Mouse (Mus musculus) limb, embryonic 15.5 days (tissue): ENCODE measurements around the gene Kctd3. TPM values are rescaled to one million over a fixed set of nuclear protein-coding genes. Genes with fewer than 3 reads are reported as not detected.
"Not testable (repeated sequence)": the region's sequence is repeated elsewhere in the genome, so short reads cannot be mapped to it uniquely, and the experiment has no call there.

Experiments used
- ATAC-seq: fragments of 200-750 bp; cut with Nextera tagmentation; 2 replicates; pipeline ENCODE4 v1.8.0; 2017; ENCODE audit warnings: low read depth, moderate TSS enrichment; ENCODE audit not compliant: insufficient number of reproducible peaks, low FRiP score, low TSS enrichment
- H3K27ac ChIP-seq: fragments of 300-500 bp; sonication (generic); 2 replicates; pipeline ENCODE4 v1.5.1; 2015; ENCODE audit warnings: moderate library complexity, mild to moderate bottlenecking, inconsistent platforms
- H3K27me3 ChIP-seq: fragments of 300-500 bp; sonication (generic); 2 replicates; pipeline ENCODE4 v1.6.1; 2015; ENCODE audit warnings: inconsistent platforms
- H3K36me3 ChIP-seq: fragments of 300-500 bp; sonication (generic); 2 replicates; pipeline ENCODE4 v1.6.1; 2015; ENCODE audit warnings: inconsistent platforms
- H3K4me1 ChIP-seq: fragments of 300-500 bp; sonication (generic); 2 replicates; pipeline ENCODE4 v1.6.1; 2015; ENCODE audit warnings: inconsistent platforms
- H3K4me2 ChIP-seq: fragments of 300-500 bp; sonication (generic); 2 replicates; pipeline ENCODE4 v1.6.1; 2015; ENCODE audit warnings: mild to moderate bottlenecking, inconsistent platforms
- H3K4me3 ChIP-seq: fragments of 300-500 bp; sonication (generic); 2 replicates; pipeline ENCODE4 v1.5.1; 2015; ENCODE audit warnings: mild to moderate bottlenecking, inconsistent platforms
- H3K9ac ChIP-seq: fragments of 300-500 bp; sonication (generic); 2 replicates; pipeline ENCODE4 v1.6.1; 2015; ENCODE audit warnings: inconsistent platforms
- H3K9me3 ChIP-seq: fragments of 300-500 bp; sonication (generic); 2 replicates; pipeline ENCODE4 v1.6.1; 2016; ENCODE audit warnings: inconsistent platforms
- WGBS: fragments of 180-500 bp; shearing (Covaris S2); methylation state at CpG from one replicate; pipeline ENCODE4 v1.1.7; 2015; 5-methylcytosine and 5-hydroxymethylcytosine counted together
- polyA plus RNA-seq: library from polyadenylated mRNA; unstranded; fragments of >200 nt; fragmentation: Nextera tagmentation; extraction: Ambion mirVana; gene quantifications from 2 replicates; pipeline ENCODE4 v1.2.1, GENCODE M21; 2015

The Kctd3 gene
- polyA plus RNA-seq, 1 experiment from 2014 or later: 29.6 TPM

- H3K4me2 ChIP-seq: no peak overlapping the region
- no peaks in the 10 kb centered on the region for H3K9me3 ChIP-seq
- no peak overlapping the region for H3K27ac ChIP-seq
- no peaks in the 10 kb centered on the region for H3K36me3 ChIP-seq
- H3K9ac ChIP-seq: no peak overlapping the region
- no peaks in the 10 kb centered on the region for H3K27me3 ChIP-seq
- WGBS: 97% methylated on average over 5 of the region's 5 CpGs
- H3K4me3 ChIP-seq: no peak overlapping the region
- no peaks in the 10 kb centered on the region for H3K4me1 ChIP-seq
- no peak for ATAC-seq
Observed at GRCm38 (mm10) chr1:189039348-189039747, 31.7 kb upstream of the Kctd3 start.

- H3K9ac ChIP-seq, H3K4me1 ChIP-seq, ATAC-seq, H3K9me3 ChIP-seq, H3K36me3 ChIP-seq, H3K4me3 ChIP-seq, H3K4me2 ChIP-seq, H3K27ac ChIP-seq, H3K27me3 ChIP-seq: not testable (repeated sequence)
- 85% methylated on average over 2 of the region's 2 CpGs for WGBS
Observed at GRCm38 (mm10) chr1:189032817-189033216, 25.2 kb upstream of the Kctd3 start.

GRCm38 (mm10) chr1:189030975-189031374 lies 23.3 kb upstream of the Kctd3 start:
- Histone ChIP-seq H3K4me3 (no peak overlapping the region), H3K4me1 (no peaks in the 10 kb centered on the region), H3K9ac (no peak overlapping the region), H3K9me3 (no peaks in the 10 kb centered on the region), H3K4me2 (no peak overlapping the region), H3K27me3 (no peaks in the 10 kb centered on the region), H3K36me3 (no peaks in the 10 kb centered on the region), H3K27ac (no peak overlapping the region)
- WGBS: 72% methylated on average over 7 of the region's 7 CpGs
- ATAC-seq: no peak

- H3K27me3 ChIP-seq: no peaks in the 10 kb centered on the region
- H3K27ac ChIP-seq: no peak overlapping the region
- H3K4me1 ChIP-seq: no peaks in the 10 kb centered on the region
- H3K9me3 ChIP-seq: no peaks in the 10 kb centered on the region
- no peak overlapping the region for H3K4me3 ChIP-seq
- H3K9ac ChIP-seq: no peak overlapping the region
- 33% methylated on average over 1 of the region's 1 CpGs for WGBS
- H3K4me2 ChIP-seq: no peak overlapping the region
- no peak for ATAC-seq
- H3K36me3 ChIP-seq: no peaks in the 10 kb centered on the region
Observed at GRCm38 (mm10) chr1:189028267-189028666, 20.6 kb upstream of the Kctd3 start.

GRCm38 (mm10) chr1:189026885-189027284 lies 19.2 kb upstream of the Kctd3 start:
- Histone ChIP-seq H3K36me3 (no peaks in the 10 kb centered on the region), H3K9me3 (no peaks in the 10 kb centered on the region), H3K4me1 (no peaks in the 10 kb centered on the region), H3K27me3 (no peaks in the 10 kb centered on the region), H3K27ac (no peak overlapping the region), H3K9ac (no peak overlapping the region), H3K4me2 (no peak overlapping the region), H3K4me3 (no peak overlapping the region)
- WGBS: 55% methylated on average over 8 of the region's 8 CpGs
- no peak for ATAC-seq

GRCm38 (mm10) chr1:189023701-189024080 lies 16.1 kb upstream of the Kctd3 start:
- WGBS: 58% methylated on average over 1 of the region's 1 CpGs
- Histone ChIP-seq H3K4me1 (no peaks in the 10 kb centered on the region), H3K27ac (no peak overlapping the region), H3K4me3 (no peak overlapping the region), H3K27me3 (no peaks in the 10 kb centered on the region), H3K4me2 (no peak overlapping the region), H3K9me3 (no peaks in the 10 kb centered on the region), H3K9ac (no peak overlapping the region), H3K36me3 (no peaks in the 10 kb centered on the region)
- ATAC-seq: no peak

- Histone ChIP-seq H3K36me3 (no peaks in the 10 kb centered on the region), H3K4me2 (no peak overlapping the region), H3K9ac (no peak overlapping the region), H3K9me3 (no peaks in the 10 kb centered on the region), H3K4me1 (no peaks in the 10 kb centered on the region), H3K27ac (no peak overlapping the region), H3K4me3 (no peak overlapping the region), H3K27me3 (no peaks in the 10 kb centered on the region)
- no peak for ATAC-seq
- 45% methylated on average over 7 of the region's 7 CpGs for WGBS
Observed at GRCm38 (mm10) chr1:189022925-189023700, 15.5 kb upstream of the Kctd3 start.

- H3K9me3 ChIP-seq: no peaks in the 10 kb centered on the region
- H3K9ac ChIP-seq: no peak overlapping the region
- peaks cover 11% of the 10 kb centered on the region for H3K4me1 ChIP-seq
- no peaks in the 10 kb centered on the region for H3K36me3 ChIP-seq
- H3K27ac ChIP-seq: no peak overlapping the region
- no peak overlapping the region for H3K4me3 ChIP-seq
- 79% methylated on average over 2 of the region's 2 CpGs for WGBS
- H3K4me2 ChIP-seq: no peak overlapping the region
- H3K27me3 ChIP-seq: no peaks in the 10 kb centered on the region
- no peak for ATAC-seq
Observed at GRCm38 (mm10) chr1:189015372-189015771, 7.7 kb upstream of the Kctd3 start.

- H3K36me3 ChIP-seq: no peaks in the 10 kb centered on the region
- H3K4me1 ChIP-seq: peaks cover 11% of the 10 kb centered on the region
- no peak overlapping the region for H3K9ac ChIP-seq
- peak overlapping the region; percentile 37 for H3K4me2 ChIP-seq
- no peaks in the 10 kb centered on the region for H3K9me3 ChIP-seq
- 14% methylated on average over 4 of the region's 4 CpGs for WGBS
- no peak for ATAC-seq
- no peak overlapping the region for H3K4me3 ChIP-seq
- H3K27ac ChIP-seq: no peak overlapping the region
- no peaks in the 10 kb centered on the region for H3K27me3 ChIP-seq
Observed at GRCm38 (mm10) chr1:189013587-189013921, 5.9 kb upstream of the Kctd3 start.

GRCm38 (mm10) chr1:189012846-189013586 lies 5.4 kb upstream of the Kctd3 start:
- H3K9ac ChIP-seq: no peak overlapping the region
- WGBS: 6% methylated on average over 16 of the region's 16 CpGs
- H3K9me3 ChIP-seq: no peaks in the 10 kb centered on the region
- no peaks in the 10 kb centered on the region for H3K36me3 ChIP-seq
- H3K27ac ChIP-seq: no peak overlapping the region
- H3K4me3 ChIP-seq: no peak overlapping the region
- peaks cover 11% of the 10 kb centered on the region for H3K4me1 ChIP-seq
- no peak for ATAC-seq
- H3K27me3 ChIP-seq: no peaks in the 10 kb centered on the region
- H3K4me2 ChIP-seq: peak overlapping the region; percentile 37

GRCm38 (mm10) chr1:189010671-189011070 lies 3.0 kb upstream of the Kctd3 start:
- Histone ChIP-seq H3K27ac (no peak overlapping the region), H3K4me1 (peaks cover 25% of the 10 kb centered on the region), H3K9ac (no peak overlapping the region), H3K4me2 (no peak overlapping the region), H3K27me3 (no peaks in the 10 kb centered on the region), H3K9me3 (no peaks in the 10 kb centered on the region), H3K36me3 (no peaks in the 10 kb centered on the region), H3K4me3 (no peak overlapping the region)
- 77% methylated on average over 4 of the region's 4 CpGs for WGBS
- ATAC-seq: no peak

- H3K4me1 ChIP-seq: peaks cover 19% of the 10 kb centered on the region
- 0 out of 2 replicates have a peak, but pooled peaks cover 5% of the 10 kb centered on the region for H3K36me3 ChIP-seq
- peak overlapping the region; percentile 92; the same call in 1 of the 2 replicates for H3K4me2 ChIP-seq
- H3K4me3 ChIP-seq: peak overlapping the region; percentile 72
- WGBS: 43% methylated on average over 7 of the region's 7 CpGs
- peak; percentile 30; the same call in 1 of the 2 replicates for ATAC-seq
- no peak overlapping the region for H3K9ac ChIP-seq
- H3K9me3 ChIP-seq: no peaks in the 10 kb centered on the region
- H3K27ac ChIP-seq: no peak overlapping the region
- no peaks in the 10 kb centered on the region for H3K27me3 ChIP-seq
Observed at GRCm38 (mm10) chr1:189007980-189008324, 311 bp upstream of the Kctd3 start.
